Mouse (Mus musculus) liver, postnatal 0 days (tissue): ENCODE data around the gene Fgd1. TPM values are rescaled to one million over a fixed set of nuclear protein-coding genes. Genes with fewer than 3 reads are reported as not detected.

ENCODE experiments used
- ATAC-seq: fragments of 200-750 bp; cut with Nextera tagmentation; 2 replicates; pipeline ENCODE4 v1.8.0; 2017; ENCODE audit warnings: mild to moderate bottlenecking, moderate library complexity
- DNase-seq: peaks from one replicate; pipeline ENCODE4 v3.0.0-alpha.2; 2016
- H3K27ac ChIP-seq: fragments of 300-500 bp; sonication (generic); 2 replicates; pipeline ENCODE4 v1.5.1; 2014; ENCODE audit warnings: antibody characterized with exemption, moderate library complexity, mild to moderate bottlenecking, low read depth
- H3K27me3 ChIP-seq: fragments of 300-500 bp; sonication (generic); 2 replicates; pipeline ENCODE4 v1.6.1; 2014; ENCODE audit warnings: low read length, control low read depth, mixed read lengths; ENCODE audit not compliant: insufficient read depth
- H3K36me3 ChIP-seq: fragments of 300-500 bp; sonication (generic); replicated peaks from 2 replicates; pipeline ENCODE4 v1.6.1; 2014; ENCODE audit warnings: mild to moderate bottlenecking, control low read depth, low read length, moderate library complexity, mixed read lengths; ENCODE audit not compliant: insufficient read depth
- H3K4me1 ChIP-seq: fragments of 300-500 bp; sonication (generic); 2 replicates; pipeline ENCODE4 v1.6.1; 2014; ENCODE audit warnings: antibody characterized with exemption, mild to moderate bottlenecking, control low read depth; ENCODE audit not compliant: insufficient read depth
- H3K4me2 ChIP-seq: fragments of 300-500 bp; sonication (generic); 2 replicates; pipeline ENCODE4 v1.6.1; 2014; ENCODE audit warnings: low read depth, mild to moderate bottlenecking, low read length, moderate library complexity, mixed read lengths
- H3K4me3 ChIP-seq: fragments of 300-500 bp; sonication (generic); 2 replicates; pipeline ENCODE4 v1.5.1; 2014; ENCODE audit warnings: low read depth, low read length
- H3K9ac ChIP-seq: fragments of 300-500 bp; sonication (generic); replicated peaks from 2 replicates; pipeline ENCODE4 v1.6.1; 2014; ENCODE audit warnings: mild to moderate bottlenecking, moderate library complexity
- H3K9me3 ChIP-seq: fragments of 300-500 bp; sonication (generic); 2 replicates; pipeline ENCODE4 v1.6.1; 2016; ENCODE audit warnings: mild to moderate bottlenecking, control low read depth, low read length, mixed read lengths
- CTCF ChIP-seq: sonication (generic); IDR thresholded peaks from 2 replicates; pipeline ENCODE4 v1.5.1; 2016; ENCODE audit warnings: antibody characterized with exemption, low read depth
- EP300 ChIP-seq: IDR thresholded peaks from 2 replicates; pipeline ENCODE4 v1.6.1; 2016; ENCODE audit warnings: antibody characterized with exemption, low read depth, mild to moderate bottlenecking
- WGBS: fragments of 180-500 bp; shearing (Covaris S2); extraction: QIAGEN DNeasy Blood & Tissue Kit; methylation state at CpG from one replicate; pipeline ENCODE4 v1.1.7; 2014; ENCODE audit not compliant: insufficient replicate concordance; 5-methylcytosine and 5-hydroxymethylcytosine counted together
- polyA plus RNA-seq: library from polyadenylated mRNA; unstranded; fragments of >200 nt; fragmentation: Nextera tagmentation; extraction: Ambion mirVana; gene quantifications from 2 replicates; pipeline ENCODE4 v1.2.1, GENCODE M21; 2015

Gene Fgd1
- polyA plus RNA-seq, 1 experiment from 2014 or later: 1.1 TPM

DNA sequence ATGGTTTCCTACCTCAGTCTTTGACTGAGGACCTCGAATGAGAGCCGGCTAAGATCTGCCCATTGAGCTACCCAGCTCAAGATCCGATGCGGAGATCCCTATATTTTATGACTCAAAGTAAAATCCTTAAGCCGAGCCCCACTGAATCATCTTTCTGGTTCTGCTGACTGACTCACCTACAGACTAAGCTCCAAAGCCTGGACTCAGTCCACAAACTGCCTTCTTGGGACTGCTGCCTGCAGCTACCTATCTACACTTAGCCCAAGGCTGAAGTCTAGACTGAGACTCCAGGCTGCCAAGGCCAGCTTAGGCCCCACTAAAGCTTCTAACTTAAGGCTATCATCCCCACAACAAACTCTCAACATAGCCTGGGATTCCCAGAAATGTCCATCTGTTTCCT lies 30.1 kb downstream of the Fgd1 start:
- H3K27ac ChIP-seq: no peak overlapping the region
- H3K27me3 ChIP-seq: no peaks in the 10 kb centered on the region
- H3K4me3 ChIP-seq: no peak overlapping the region
- ATAC-seq (no peak), DNase-seq (no peak)
- no peak overlapping the region for H3K9ac ChIP-seq
- H3K36me3 ChIP-seq: no peaks in the 10 kb centered on the region
- H3K4me1 ChIP-seq: no peaks in the 10 kb centered on the region
- TF ChIP-seq EP300 (no peak), CTCF (no peak)
- H3K4me2 ChIP-seq: no peak overlapping the region
- H3K9me3 ChIP-seq: no peaks in the 10 kb centered on the region
- whole genome bisulfite sequencing: 83% methylated on average over 5 of the region's 5 CpGs

DNA sequence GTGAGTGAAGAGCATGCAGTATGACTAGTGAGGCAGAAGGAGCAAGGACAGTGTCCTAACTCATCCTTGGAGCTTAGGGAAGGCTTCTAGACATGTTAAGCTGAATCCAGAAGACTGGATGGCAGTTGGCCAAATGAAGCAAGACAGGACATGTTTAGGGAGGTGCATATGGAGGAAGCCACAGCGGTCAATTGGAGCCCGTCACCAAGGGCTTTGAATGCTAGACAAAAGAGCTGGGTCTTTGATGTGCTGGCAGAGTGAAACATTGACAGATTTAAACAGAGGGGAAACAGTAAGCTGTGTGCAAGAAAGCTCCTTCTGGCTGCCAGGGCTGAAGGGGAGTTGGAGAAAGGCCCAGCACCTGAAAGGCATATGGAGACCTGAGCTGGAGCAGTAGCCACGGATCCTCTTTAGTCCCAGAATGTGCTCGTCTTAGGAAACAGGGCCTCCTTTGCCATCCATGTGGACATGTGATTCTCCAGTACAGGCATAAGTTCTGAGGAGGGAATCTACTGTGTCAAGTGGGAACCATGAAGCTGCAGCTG lies 31.1 kb downstream of the Fgd1 start:
- Histone ChIP-seq H3K4me3 (no peak overlapping the region), H3K27ac (no peak overlapping the region), H3K4me2 (no peak overlapping the region), H3K27me3 (no peaks in the 10 kb centered on the region), H3K4me1 (no peaks in the 10 kb centered on the region), H3K9me3 (no peaks in the 10 kb centered on the region), H3K9ac (no peak overlapping the region), H3K36me3 (no peaks in the 10 kb centered on the region)
- 81% methylated on average over 4 of the region's 4 CpGs for WGBS
- TF ChIP-seq CTCF (no peak), EP300 (no peak)
- no peak for DNase-seq
- no peak for ATAC-seq

DNA sequence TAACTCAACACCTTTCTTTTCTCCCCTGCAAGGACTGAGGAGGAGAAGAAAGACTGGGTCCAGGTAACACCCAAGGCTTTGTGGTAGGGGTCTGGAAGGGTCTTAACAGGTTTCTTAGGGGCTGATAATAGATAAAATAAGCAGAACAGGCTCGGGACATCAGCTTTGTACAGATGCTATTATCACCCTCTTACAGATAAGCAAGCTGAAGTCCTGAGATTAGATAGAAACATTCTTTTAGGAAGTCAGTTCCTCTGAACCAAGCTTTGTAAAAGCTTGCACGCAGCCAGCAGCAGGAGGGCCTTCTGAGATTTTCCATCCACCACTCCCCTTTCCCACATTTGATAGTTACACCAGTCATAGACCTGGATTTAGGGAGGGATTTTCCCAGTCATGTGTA lies 39.6 kb downstream of the Fgd1 start:
- Histone ChIP-seq H3K27me3 (no peaks in the 10 kb centered on the region), H3K27ac (no peak overlapping the region), H3K4me1 (no peaks in the 10 kb centered on the region), H3K4me3 (no peak overlapping the region), H3K4me2 (no peak overlapping the region), H3K9ac (no peak overlapping the region), H3K9me3 (no peaks in the 10 kb centered on the region), H3K36me3 (peaks cover 6% of the 10 kb centered on the region; the same call in 1 of the 2 replicates)
- ATAC-seq: no peak
- no peak for TF ChIP-seq EP300
- no peak for TF ChIP-seq CTCF
- no peak for DNase-seq
- WGBS: 52% methylated on average over 2 of the region's 2 CpGs

GRCm38 (mm10) chrX:151087418-151087817 lies 41.5 kb downstream of the Fgd1 start:
- TF ChIP-seq CTCF (no peak), EP300 (no peak)
- H3K4me2 ChIP-seq: no peak overlapping the region
- DNase-seq (no peak), ATAC-seq (no peak)
- H3K36me3 ChIP-seq: peaks cover 6% of the 10 kb centered on the region; the same call in 1 of the 2 replicates
- no peaks in the 10 kb centered on the region for H3K27me3 ChIP-seq
- no peak overlapping the region for H3K9ac ChIP-seq
- H3K4me1 ChIP-seq: no peaks in the 10 kb centered on the region
- H3K9me3 ChIP-seq: no peaks in the 10 kb centered on the region
- WGBS: 64% methylated on average over 1 of the region's 1 CpGs
- no peak overlapping the region for H3K4me3 ChIP-seq
- H3K27ac ChIP-seq: no peak overlapping the region

- Histone ChIP-seq H3K4me3 (peak within 1 kb of the TSS; percentile 66), H3K27ac (peak within 1 kb of the TSS; percentile 61), H3K27me3 (no peaks in the 10 kb centered on the region), H3K36me3 (no peaks in the 10 kb centered on the region), H3K4me1 (no peaks in the 10 kb centered on the region), H3K9me3 (no peaks in the 10 kb centered on the region), H3K4me2 (peak within 1 kb of the TSS; percentile 75), H3K9ac (peak within 1 kb of the TSS; percentile 65)
- TF ChIP-seq CTCF (peak; percentile 51), EP300 (no peak)
- DNase-seq (peak; percentile 69), ATAC-seq (peak; percentile 94)
- WGBS: 19% methylated on average over 35 of the region's 35 CpGs
These were observed 50.5 kb downstream of the Fgd1 start, which contains the start of gene Tsr2 for GRCm38 (mm10) chrX:151096171-151097058. TSS of gene Tsr2 (minus strand) at chrX:151096543.

DNA sequence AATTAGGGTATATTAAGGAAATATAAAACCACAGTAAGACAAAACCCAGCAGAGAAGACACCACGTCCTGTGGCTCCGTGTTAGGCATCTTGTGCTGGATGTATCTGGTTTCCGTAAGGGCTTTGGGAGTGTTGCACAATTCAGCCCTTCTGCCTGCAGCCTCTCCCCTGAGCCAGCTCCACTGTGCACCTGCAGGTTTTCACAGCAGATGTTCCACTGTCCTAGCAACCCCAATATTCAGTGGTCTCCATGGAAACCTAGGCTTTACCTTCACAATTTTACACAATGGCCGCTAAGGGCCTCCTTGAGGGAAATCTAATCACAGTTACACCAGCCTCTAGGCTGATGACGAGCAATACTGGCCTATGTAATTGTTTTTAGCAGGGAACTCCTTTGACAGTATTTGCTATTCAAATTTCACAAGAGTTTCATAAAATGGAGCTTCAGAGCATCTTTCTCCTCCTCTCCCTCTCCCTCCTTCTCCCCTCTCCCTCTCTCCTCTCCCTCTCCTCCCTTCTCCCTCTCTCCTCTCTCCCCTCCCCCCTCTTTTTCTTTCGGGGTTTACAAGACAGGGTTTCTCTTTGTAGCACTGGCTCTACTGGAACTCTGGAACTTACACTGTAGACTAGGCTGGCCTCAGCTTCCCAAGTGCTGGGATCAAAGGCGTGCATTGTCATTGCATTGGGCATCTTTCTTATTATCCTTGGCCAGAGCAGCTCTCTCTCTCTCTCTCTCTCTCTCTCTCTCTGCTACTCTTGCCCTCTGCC lies 61.5 kb downstream of the Fgd1 start:
- Histone ChIP-seq H3K9ac (no peak overlapping the region), H3K9me3 (no peaks in the 10 kb centered on the region), H3K27me3 (no peaks in the 10 kb centered on the region), H3K4me3 (no peak overlapping the region), H3K36me3 (no peaks in the 10 kb centered on the region), H3K4me1 (no peaks in the 10 kb centered on the region), H3K4me2 (no peak overlapping the region), H3K27ac (no peak overlapping the region)
- TF ChIP-seq CTCF (no peak), EP300 (no peak)
- DNase-seq (no peak), ATAC-seq (no peak)
- WGBS: 56% methylated on average over 7 of the region's 7 CpGs
